Mouse (Mus musculus): ENCODE data around the gene Sprn.

- TF ChIP-seq POLR2A (IDR thresholded peaks at IDR 0.05; ENCODE audit: low read depth, low read length) (no peak), CTCF (IDR thresholded peaks at IDR 0.05; ENCODE audit: extremely low read depth, insufficient read depth, insufficient read length, insufficient replicate concordance) (no peak)
Observed at GRCm38 (mm10) chr7:140164664-140165063, 10.0 kb upstream of the Sprn start, which contains the start of gene Olfr522.

Measured in spleen, adult 2 months (tissue).